Mouse (Mus musculus): ENCODE measurements at regions not wholly inside any gene's neighbourhood (a gene's known extent, or its start where the extent isn't known, plus 50 kb on each side); places are given as distances from the start of the nearest gene placed in this dataset.

DNA sequence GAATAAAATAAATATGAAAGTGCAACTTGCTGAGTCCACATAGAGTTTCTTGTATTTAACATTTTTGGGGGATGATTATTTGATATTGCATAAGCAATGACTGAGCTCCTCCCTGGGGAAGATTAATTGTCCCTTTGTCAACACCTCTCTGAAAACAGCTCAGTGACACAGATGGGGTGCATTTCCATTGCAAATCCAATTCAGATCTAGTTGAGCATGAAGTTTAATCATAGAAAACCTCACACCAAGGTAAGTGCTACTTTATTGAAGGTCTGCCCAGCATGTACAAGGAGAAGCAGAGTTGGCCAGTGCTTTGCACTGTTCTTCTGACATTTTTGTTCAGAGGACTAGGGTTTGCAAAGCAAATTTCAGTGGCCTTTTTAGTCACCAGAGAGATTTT lies 827.5 kb upstream of the Cdh6 start:
- DNase-seq, result no peak

DNA sequence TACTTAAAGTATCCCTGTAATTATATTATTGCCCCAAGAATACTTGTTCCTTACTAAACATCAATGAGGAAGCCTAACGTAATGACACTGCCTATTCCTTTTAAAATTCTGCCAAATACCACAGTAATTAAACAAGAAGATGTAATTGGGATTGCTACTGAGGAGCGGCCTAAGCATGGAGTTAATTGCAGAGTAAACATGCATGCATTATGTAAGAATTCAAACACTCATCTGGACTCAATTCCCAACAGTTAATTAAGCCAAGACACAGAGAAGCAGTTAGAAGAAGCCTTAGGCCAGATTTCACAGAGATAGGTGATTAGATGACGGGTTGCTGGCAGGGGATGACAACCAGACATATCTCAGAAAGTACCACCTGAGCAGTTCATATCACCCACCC lies 816.3 kb upstream of the Cdh6 start:
- DNase-seq, result no peak

DNA sequence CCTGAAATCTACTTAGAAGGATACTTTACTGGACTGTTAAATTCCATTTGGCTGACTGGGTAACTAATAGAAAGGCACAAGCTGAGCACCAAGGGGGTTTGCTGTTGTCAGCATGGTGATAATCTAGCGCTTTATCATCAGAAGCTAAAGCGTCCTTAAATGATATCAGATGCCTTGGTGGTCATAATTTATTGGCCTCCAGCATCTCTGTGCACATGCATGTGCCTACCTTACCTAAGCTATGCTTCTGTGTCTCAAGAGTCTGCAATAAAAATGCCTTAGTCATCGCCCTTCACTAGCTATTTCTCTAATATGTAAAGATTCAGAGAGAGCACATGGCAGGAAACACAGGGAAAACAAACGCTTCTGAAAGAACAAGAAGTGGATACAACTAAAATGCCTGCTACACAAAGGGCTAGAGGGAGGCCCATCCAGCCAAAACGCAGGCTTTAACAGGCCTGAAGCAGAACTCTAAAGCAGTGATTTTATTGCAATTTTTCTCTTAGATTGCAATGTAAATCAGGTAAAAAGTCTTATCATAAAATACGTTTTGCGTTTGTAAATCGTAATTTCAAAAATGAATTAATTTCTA lies 815.5 kb upstream of the Cdh6 start:
- no peak for DNase-seq

DNA sequence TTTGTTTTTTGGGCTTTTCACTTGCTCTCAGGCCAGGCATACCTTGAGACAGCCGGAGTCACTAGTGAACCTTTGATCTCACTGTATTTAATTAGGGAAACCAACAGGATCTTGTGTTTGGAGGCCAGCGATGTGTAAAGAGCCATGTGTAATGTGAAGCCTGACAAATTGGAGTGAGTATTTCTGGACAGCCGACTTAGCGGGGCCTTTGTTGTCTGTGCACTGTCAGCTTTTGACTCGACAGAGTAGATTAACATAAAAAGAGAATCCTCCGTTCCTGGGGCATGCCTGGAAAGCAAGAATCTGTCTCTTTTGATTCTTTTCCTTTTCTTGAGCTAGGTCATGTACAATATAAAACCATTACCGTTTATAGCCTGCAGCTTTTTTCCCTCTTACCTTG lies 796.3 kb upstream of the Cdh6 start:
- DNase-seq, result peak; percentile 2 to 7

All from cerebellum, postnatal 10 days (tissue).